Mouse (Mus musculus): Measurements from ENCODE around the gene Synm. TPM values are rescaled to one million over a fixed set of nuclear protein-coding genes. Genes with fewer than 3 reads are reported as not detected.

The Synm gene
- total and polyA plus RNA-seq, 2 experiments from 2014 or later = 4.7 to 6.0 TPM

- ATAC-seq (ENCODE audit: low FRiP score) (no peak), DNase-seq (ENCODE audit: low spot score) (no peak)
- H3K27ac ChIP-seq (ENCODE audit: low read depth, low read length) = no peak overlapping the region
- H3K9ac ChIP-seq (replicated peaks; ENCODE audit: low read length, poor library complexity, severe bottlenecking) = no peak overlapping the region
- H3K9me3 ChIP-seq (ENCODE audit: low read length) = no peaks in the 10 kb centered on the region
- 0 out of 2 replicates have a peak, but pooled peaks cover 3% of the 10 kb centered on the region for H3K4me1 ChIP-seq (ENCODE audit: insufficient read depth, low read length)
- no peaks in the 10 kb centered on the region for H3K27me3 ChIP-seq (ENCODE audit: insufficient read depth, low read length)
- H3K36me3 ChIP-seq (ENCODE audit: insufficient read depth, low read length) = no peaks in the 10 kb centered on the region
- WGBS = 87% methylated on average over 4 of the region's 4 CpGs
- no peak overlapping the region for H3K4me2 ChIP-seq (ENCODE audit: low read depth, low read length, poor library complexity, severe bottlenecking)
- no peak overlapping the region for H3K4me3 ChIP-seq (ENCODE audit: low read depth, low read length)
- no peak for TF ChIP-seq CTCF (IDR thresholded peaks at IDR 0.05)
Observed at GRCm38 (mm10) chr7:67728203-67728602, 31.3 kb downstream of the Synm start.

GRCm38 (mm10) chr7:67725016-67725415 lies 34.5 kb downstream of the Synm start:
- 61% methylated on average over 9 of the region's 9 CpGs for WGBS

GRCm38 (mm10) chr7:67724536-67724935 lies 35.0 kb downstream of the Synm start:
- Histone ChIP-seq H3K4me2 (ENCODE audit: low read depth, low read length, poor library complexity, severe bottlenecking) (no peak overlapping the region), H3K36me3 (ENCODE audit: insufficient read depth, low read length) (no peaks in the 10 kb centered on the region), H3K4me3 (ENCODE audit: low read depth, low read length) (no peak overlapping the region), H3K4me1 (ENCODE audit: insufficient read depth, low read length) (no peaks in the 10 kb centered on the region), H3K9ac (replicated peaks; ENCODE audit: low read length, poor library complexity, severe bottlenecking) (no peak overlapping the region), H3K27ac (ENCODE audit: low read depth, low read length) (no peak overlapping the region), H3K27me3 (ENCODE audit: insufficient read depth, low read length) (no peaks in the 10 kb centered on the region), H3K9me3 (ENCODE audit: low read length) (no peaks in the 10 kb centered on the region)
- DNase-seq (ENCODE audit: low spot score) (no peak), ATAC-seq (ENCODE audit: low FRiP score) (no peak)
- TF ChIP-seq CTCF (IDR thresholded peaks at IDR 0.05) = no peak
- WGBS = 75% methylated on average over 4 of the region's 4 CpGs

More at GRCm38 (mm10) chr7:67725016-67725415, 34.5 kb downstream of the Synm start:
- no peak for TF ChIP-seq CTCF (IDR thresholded peaks at IDR 0.05)
- H3K4me1 ChIP-seq (ENCODE audit: insufficient read depth, low read length) = no peaks in the 10 kb centered on the region
- ATAC-seq (ENCODE audit: low FRiP score) (no peak), DNase-seq (ENCODE audit: low spot score) (no peak)
- H3K9me3 ChIP-seq (ENCODE audit: low read length) = no peaks in the 10 kb centered on the region
- no peaks in the 10 kb centered on the region for H3K36me3 ChIP-seq (ENCODE audit: insufficient read depth, low read length)
- H3K27ac ChIP-seq (ENCODE audit: low read depth, low read length) = no peak overlapping the region
- no peak overlapping the region for H3K9ac ChIP-seq (replicated peaks; ENCODE audit: low read length, poor library complexity, severe bottlenecking)
- H3K27me3 ChIP-seq (ENCODE audit: insufficient read depth, low read length) = no peaks in the 10 kb centered on the region
- H3K4me2 ChIP-seq (ENCODE audit: low read depth, low read length, poor library complexity, severe bottlenecking) = no peak overlapping the region
- no peak overlapping the region for H3K4me3 ChIP-seq (ENCODE audit: low read depth, low read length)

GRCm38 (mm10) chr7:67722163-67722562 lies 37.4 kb downstream of the Synm start:
- Histone ChIP-seq H3K27me3 (ENCODE audit: insufficient read depth, low read length) (no peaks in the 10 kb centered on the region), H3K27ac (ENCODE audit: low read depth, low read length) (no peak overlapping the region), H3K4me2 (ENCODE audit: low read depth, low read length, poor library complexity, severe bottlenecking) (no peak overlapping the region), H3K36me3 (ENCODE audit: insufficient read depth, low read length) (no peaks in the 10 kb centered on the region), H3K4me3 (ENCODE audit: low read depth, low read length) (no peak overlapping the region), H3K9ac (replicated peaks; ENCODE audit: low read length, poor library complexity, severe bottlenecking) (no peak overlapping the region), H3K9me3 (ENCODE audit: low read length) (no peaks in the 10 kb centered on the region), H3K4me1 (ENCODE audit: insufficient read depth, low read length) (no peaks in the 10 kb centered on the region)
- DNase-seq (ENCODE audit: low spot score) (no peak), ATAC-seq (ENCODE audit: low FRiP score) (no peak)
- 45% methylated on average over 2 of the region's 2 CpGs for WGBS
- TF ChIP-seq CTCF (IDR thresholded peaks at IDR 0.05) = no peak

- DNase-seq (ENCODE audit: low spot score) (no peak), ATAC-seq (ENCODE audit: low FRiP score) (no peak)
- H3K9ac ChIP-seq (replicated peaks; ENCODE audit: low read length, poor library complexity, severe bottlenecking) = no peak overlapping the region
- H3K4me3 ChIP-seq (ENCODE audit: low read depth, low read length) = no peak overlapping the region
- TF ChIP-seq CTCF (IDR thresholded peaks at IDR 0.05) = no peak
- H3K27me3 ChIP-seq (ENCODE audit: insufficient read depth, low read length) = no peaks in the 10 kb centered on the region
- H3K4me2 ChIP-seq (ENCODE audit: low read depth, low read length, poor library complexity, severe bottlenecking) = no peak overlapping the region
- no peaks in the 10 kb centered on the region; the same call in 1 of the 2 replicates for H3K4me1 ChIP-seq (ENCODE audit: insufficient read depth, low read length)
- no peaks in the 10 kb centered on the region for H3K9me3 ChIP-seq (ENCODE audit: low read length)
- WGBS = 69% methylated on average over 8 of the region's 8 CpGs
- no peak overlapping the region for H3K27ac ChIP-seq (ENCODE audit: low read depth, low read length)
- H3K36me3 ChIP-seq (ENCODE audit: insufficient read depth, low read length) = no peaks in the 10 kb centered on the region
Observed at GRCm38 (mm10) chr7:67718804-67719203, 40.7 kb downstream of the Synm start.

GRCm38 (mm10) chr7:67717520-67717919 lies 42.0 kb downstream of the Synm start:
- Histone ChIP-seq H3K27me3 (ENCODE audit: insufficient read depth, low read length) (no peaks in the 10 kb centered on the region), H3K27ac (ENCODE audit: low read depth, low read length) (no peak overlapping the region), H3K36me3 (ENCODE audit: insufficient read depth, low read length) (no peaks in the 10 kb centered on the region), H3K9me3 (ENCODE audit: low read length) (no peaks in the 10 kb centered on the region), H3K4me1 (ENCODE audit: insufficient read depth, low read length) (no peaks in the 10 kb centered on the region; the same call in 1 of the 2 replicates), H3K4me2 (ENCODE audit: low read depth, low read length, poor library complexity, severe bottlenecking) (no peak overlapping the region), H3K9ac (replicated peaks; ENCODE audit: low read length, poor library complexity, severe bottlenecking) (no peak overlapping the region), H3K4me3 (ENCODE audit: low read depth, low read length) (no peak overlapping the region)
- 96% methylated on average over 3 of the region's 3 CpGs for WGBS
- TF ChIP-seq CTCF (IDR thresholded peaks at IDR 0.05) = no peak
- no peak for ATAC-seq (ENCODE audit: low FRiP score)
- no peak for DNase-seq (ENCODE audit: low spot score)

Data from midbrain, postnatal 0 days (tissue).